Mouse (Mus musculus) midbrain, embryonic 11.5 days (tissue): ENCODE results near the gene Wnt3a. TPM values are rescaled to one million over a fixed set of nuclear protein-coding genes. Genes with fewer than 3 reads are reported as not detected.

ENCODE experiments used
- ATAC-seq: fragments of 200-750 bp; cut with Nextera tagmentation; 2 replicates; pipeline ENCODE4 v1.8.0; 2017; ENCODE audit warnings: moderate TSS enrichment, moderate library complexity; ENCODE audit not compliant: low FRiP score
- DNase-seq: peaks from one replicate; pipeline ENCODE4 v3.0.0; 2015; ENCODE audit warnings: low spot score; ENCODE audit errors: missing footprints
- H3K27ac ChIP-seq: fragments of 300-500 bp; sonication (generic); 2 replicates; pipeline ENCODE4 v1.5.1; 2014; ENCODE audit warnings: low read depth, low read length
- H3K27me3 ChIP-seq: fragments of 300-500 bp; sonication (generic); 2 replicates; pipeline ENCODE4 v1.6.1; 2014; ENCODE audit warnings: mild to moderate bottlenecking, low read length, moderate library complexity, mixed read lengths; ENCODE audit not compliant: control insufficient read depth, insufficient read depth
- H3K36me3 ChIP-seq: fragments of 300-500 bp; sonication (generic); 2 replicates; pipeline ENCODE4 v1.6.1; 2014; ENCODE audit warnings: mild to moderate bottlenecking, low read length, moderate library complexity, mixed read lengths; ENCODE audit not compliant: control insufficient read depth, insufficient read depth
- H3K4me1 ChIP-seq: fragments of 300-500 bp; sonication (generic); 2 replicates; pipeline ENCODE4 v1.6.1; 2014; ENCODE audit warnings: low read length; ENCODE audit not compliant: control insufficient read depth, insufficient read depth
- H3K4me2 ChIP-seq: fragments of 300-500 bp; sonication (generic); 2 replicates; pipeline ENCODE4 v1.6.1; 2014; ENCODE audit warnings: mild to moderate bottlenecking, moderate library complexity
- H3K4me3 ChIP-seq: fragments of 300-500 bp; sonication (generic); 2 replicates; pipeline ENCODE4 v1.5.1; 2014; ENCODE audit warnings: low read depth, low read length
- H3K9ac ChIP-seq: fragments of 300-500 bp; sonication (generic); 2 replicates; pipeline ENCODE4 v1.6.1; 2014; ENCODE audit warnings: low read length
- H3K9me3 ChIP-seq: fragments of 300-500 bp; sonication (generic); 2 replicates; pipeline ENCODE4 v1.6.1; 2016; ENCODE audit warnings: low read length; ENCODE audit not compliant: control insufficient read depth
- WGBS: fragments of 180-500 bp; shearing (Covaris S2); extraction: QIAGEN DNeasy Blood & Tissue Kit; methylation state at CpG from one replicate; pipeline ENCODE4 v1.1.7; 2014; 5-methylcytosine and 5-hydroxymethylcytosine counted together
- polyA plus RNA-seq: library from polyadenylated mRNA; unstranded; fragments of >200 nt; fragmentation: Nextera tagmentation; extraction: Ambion mirVana; gene quantifications from 2 replicates; pipeline ENCODE4 v1.2.1, GENCODE M21; 2014

Wnt3a gene
- polyA plus RNA-seq, 1 experiment from 2014 or later = 2.0 TPM

DNA sequence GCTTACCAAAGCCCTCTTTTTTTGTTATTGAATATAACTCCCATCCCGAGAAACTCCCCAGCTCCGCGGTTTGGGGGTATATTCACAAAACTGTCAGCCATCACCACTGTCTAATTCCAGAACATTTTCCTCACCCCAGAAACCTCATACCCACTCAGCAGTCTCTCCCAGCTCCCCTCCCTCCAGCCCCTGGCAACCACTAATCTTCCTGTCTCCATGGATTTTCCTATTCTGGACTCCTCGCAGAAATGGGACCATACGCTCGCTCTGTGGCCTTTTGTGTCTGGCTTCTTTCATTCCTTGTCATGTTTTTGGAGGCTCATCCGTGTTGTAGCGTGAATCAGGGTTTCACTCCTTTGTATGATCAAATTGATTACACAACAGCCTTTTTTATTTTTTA is 19.4 kb upstream of the Wnt3a start:
- Histone ChIP-seq H3K4me1 (peaks cover 42% of the 10 kb centered on the region), H3K36me3 (no peaks in the 10 kb centered on the region), H3K4me3 (no peak overlapping the region), H3K27ac (peak overlapping the region; percentile 45), H3K9ac (no peak overlapping the region), H3K27me3 (peaks cover 72% of the 10 kb centered on the region), H3K9me3 (no peaks in the 10 kb centered on the region), H3K4me2 (no peak overlapping the region)
- ATAC-seq = no peak
- 18% methylated on average over 8 of the region's 8 CpGs for WGBS
- DNase-seq = no peak

DNA sequence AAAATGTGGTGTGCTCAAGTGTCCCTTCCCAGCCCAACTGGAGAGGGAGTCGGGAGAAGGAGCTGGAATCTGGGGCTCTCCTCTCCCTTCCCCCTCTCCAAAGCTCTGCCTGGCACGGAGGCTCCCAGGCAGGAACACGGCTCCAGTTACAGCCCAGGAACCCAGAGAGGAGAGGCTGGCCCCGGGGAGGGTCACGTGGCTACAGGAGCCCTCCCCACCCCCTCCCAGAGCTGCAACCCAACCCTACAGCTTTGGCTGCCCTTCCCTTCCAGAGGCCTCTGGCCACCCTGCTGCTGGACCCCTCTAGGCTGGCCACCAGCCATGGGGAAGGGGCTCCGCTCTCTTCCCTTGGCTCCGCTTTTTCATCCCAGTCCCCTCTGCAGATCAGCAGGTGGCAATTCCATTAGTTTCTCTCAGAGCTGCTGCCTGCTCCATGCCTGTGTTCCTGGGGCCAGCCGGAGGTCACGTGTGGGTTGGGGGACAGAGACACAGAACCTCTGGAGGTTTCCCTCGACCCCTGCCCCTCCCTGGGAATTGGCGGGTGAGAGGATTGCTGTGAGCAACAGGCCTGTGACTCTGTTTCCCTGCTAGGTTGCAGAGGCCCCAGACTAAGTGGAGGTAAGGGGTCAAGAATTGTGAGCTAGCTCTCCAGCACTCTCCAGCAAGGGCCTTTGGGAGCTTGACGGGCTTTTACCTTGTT is 18.7 kb upstream of the Wnt3a start:
- peak overlapping the region; percentile 25 for H3K9ac ChIP-seq
- peak overlapping the region; percentile 59 for H3K27ac ChIP-seq
- ATAC-seq (peak; percentile 10), DNase-seq (peak; percentile 91)
- peak overlapping the region; percentile 6 for H3K4me2 ChIP-seq
- H3K36me3 ChIP-seq = no peaks in the 10 kb centered on the region
- 4% methylated on average over 12 of the region's 12 CpGs for WGBS
- no peaks in the 10 kb centered on the region for H3K9me3 ChIP-seq
- 0 out of 2 replicates have a peak overlapping the region, but pooled peaks have one; percentile 50 for H3K4me3 ChIP-seq
- H3K4me1 ChIP-seq = peaks cover 42% of the 10 kb centered on the region
- peaks cover 79% of the 10 kb centered on the region for H3K27me3 ChIP-seq

DNA sequence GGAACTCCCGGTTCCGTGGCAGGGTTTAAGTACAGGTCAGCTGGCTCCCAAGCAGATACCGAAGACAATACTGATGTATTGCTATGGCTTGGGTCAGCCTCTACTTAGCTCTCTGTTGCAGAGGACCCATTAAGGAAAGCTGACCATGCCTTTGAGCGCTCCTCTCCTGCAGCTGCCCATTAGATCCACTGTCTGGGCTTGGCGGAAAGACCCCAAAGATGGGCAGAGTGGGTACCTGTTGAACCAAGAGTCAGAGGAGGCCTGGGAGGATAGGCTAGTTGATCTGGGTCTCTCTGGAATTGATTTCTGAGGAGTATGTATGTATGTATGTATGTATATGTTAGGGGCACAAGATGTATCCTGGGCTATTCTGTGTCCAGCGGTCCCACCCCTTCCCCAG is 18.1 kb upstream of the Wnt3a start:
- Histone ChIP-seq H3K4me2 (peak overlapping the region; percentile 71), H3K9ac (peak overlapping the region; percentile 49), H3K36me3 (no peaks in the 10 kb centered on the region), H3K27me3 (peaks cover 83% of the 10 kb centered on the region), H3K4me1 (peaks cover 42% of the 10 kb centered on the region), H3K9me3 (no peaks in the 10 kb centered on the region), H3K27ac (peak overlapping the region; percentile 59), H3K4me3 (peak overlapping the region; percentile 50)
- WGBS = 30% methylated on average over 6 of the region's 6 CpGs
- DNase-seq = no peak
- no peak for ATAC-seq

DNA sequence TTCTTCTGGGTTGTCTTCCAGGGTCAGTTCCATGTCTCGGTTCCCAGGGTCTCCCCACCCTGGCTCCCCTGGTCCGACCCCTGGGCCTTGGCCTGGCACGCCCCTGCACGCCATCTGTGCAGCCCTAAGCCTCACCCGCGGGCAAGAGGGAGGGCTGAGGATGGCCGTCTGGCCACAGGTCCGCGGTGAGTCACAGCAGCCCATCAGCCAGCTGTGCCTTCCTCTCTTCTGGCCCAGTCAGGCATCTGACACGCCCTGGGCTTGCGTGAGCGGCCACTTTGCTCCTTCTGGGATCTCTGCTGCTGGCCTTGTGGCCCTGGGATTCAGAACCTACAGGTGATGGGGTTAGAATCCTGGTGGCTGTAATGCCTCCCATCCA is 17.6 kb upstream of the Wnt3a start:
- Histone ChIP-seq H3K27me3 (peaks cover 80% of the 10 kb centered on the region), H3K4me2 (peak overlapping the region; percentile 71), H3K4me1 (peaks cover 42% of the 10 kb centered on the region), H3K27ac (no peak overlapping the region; the same call in 1 of the 2 replicates), H3K9me3 (no peaks in the 10 kb centered on the region), H3K4me3 (peak overlapping the region; percentile 50), H3K9ac (peak overlapping the region; percentile 49), H3K36me3 (no peaks in the 10 kb centered on the region)
- ATAC-seq (0 out of 2 replicates have a peak, but pooled peaks have one; percentile 28), DNase-seq (no peak)
- WGBS = 17% methylated on average over 12 of the region's 12 CpGs

DNA sequence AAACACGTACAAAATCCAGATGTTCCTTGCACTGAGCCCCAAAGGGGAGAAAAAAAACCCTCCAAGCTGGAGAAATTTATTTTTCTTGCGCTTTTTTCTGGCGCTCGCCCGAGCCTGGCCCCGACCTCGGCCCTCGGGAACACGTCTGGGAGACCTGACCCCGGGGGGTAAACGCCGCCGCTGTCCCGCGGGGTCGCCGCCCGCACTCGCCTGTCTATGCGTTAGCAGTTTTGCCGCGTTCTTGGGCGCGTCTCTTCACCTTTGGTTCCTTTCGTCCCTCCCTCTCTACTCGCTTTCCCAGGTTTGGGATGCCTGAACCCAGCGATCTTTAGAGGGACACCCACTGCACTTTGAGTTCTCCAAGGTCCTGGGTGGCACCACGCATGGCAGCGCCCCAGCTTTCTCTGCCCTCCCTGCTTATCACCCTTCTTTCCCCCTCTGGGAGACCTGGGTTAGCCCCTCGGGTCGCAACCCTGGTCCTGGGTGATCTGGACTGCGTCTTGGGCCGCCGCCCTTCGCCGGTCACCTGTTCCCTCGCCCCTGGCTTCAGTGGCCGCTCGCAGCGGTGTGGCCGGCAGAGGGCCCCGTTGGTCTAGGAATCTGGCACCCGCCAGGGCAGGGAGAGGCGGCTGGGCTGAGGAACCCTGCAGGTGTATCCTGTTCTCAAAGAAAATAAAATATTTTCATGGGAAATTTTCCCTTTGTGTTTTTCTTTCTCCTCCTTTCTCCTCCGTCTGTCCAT is 17.0 kb upstream of the Wnt3a start:
- Histone ChIP-seq H3K4me3 (peak overlapping the region; percentile 50), H3K36me3 (no peaks in the 10 kb centered on the region), H3K27ac (no peak overlapping the region; the same call in 1 of the 2 replicates), H3K27me3 (peaks cover 79% of the 10 kb centered on the region), H3K4me2 (peak overlapping the region; percentile 71), H3K9me3 (no peaks in the 10 kb centered on the region), H3K4me1 (peaks cover 38% of the 10 kb centered on the region), H3K9ac (peak overlapping the region; percentile 54)
- DNase-seq = peak; percentile 97
- peak; percentile 60 for ATAC-seq
- whole genome bisulfite sequencing = 2% methylated on average over 45 of the region's 45 CpGs

DNA sequence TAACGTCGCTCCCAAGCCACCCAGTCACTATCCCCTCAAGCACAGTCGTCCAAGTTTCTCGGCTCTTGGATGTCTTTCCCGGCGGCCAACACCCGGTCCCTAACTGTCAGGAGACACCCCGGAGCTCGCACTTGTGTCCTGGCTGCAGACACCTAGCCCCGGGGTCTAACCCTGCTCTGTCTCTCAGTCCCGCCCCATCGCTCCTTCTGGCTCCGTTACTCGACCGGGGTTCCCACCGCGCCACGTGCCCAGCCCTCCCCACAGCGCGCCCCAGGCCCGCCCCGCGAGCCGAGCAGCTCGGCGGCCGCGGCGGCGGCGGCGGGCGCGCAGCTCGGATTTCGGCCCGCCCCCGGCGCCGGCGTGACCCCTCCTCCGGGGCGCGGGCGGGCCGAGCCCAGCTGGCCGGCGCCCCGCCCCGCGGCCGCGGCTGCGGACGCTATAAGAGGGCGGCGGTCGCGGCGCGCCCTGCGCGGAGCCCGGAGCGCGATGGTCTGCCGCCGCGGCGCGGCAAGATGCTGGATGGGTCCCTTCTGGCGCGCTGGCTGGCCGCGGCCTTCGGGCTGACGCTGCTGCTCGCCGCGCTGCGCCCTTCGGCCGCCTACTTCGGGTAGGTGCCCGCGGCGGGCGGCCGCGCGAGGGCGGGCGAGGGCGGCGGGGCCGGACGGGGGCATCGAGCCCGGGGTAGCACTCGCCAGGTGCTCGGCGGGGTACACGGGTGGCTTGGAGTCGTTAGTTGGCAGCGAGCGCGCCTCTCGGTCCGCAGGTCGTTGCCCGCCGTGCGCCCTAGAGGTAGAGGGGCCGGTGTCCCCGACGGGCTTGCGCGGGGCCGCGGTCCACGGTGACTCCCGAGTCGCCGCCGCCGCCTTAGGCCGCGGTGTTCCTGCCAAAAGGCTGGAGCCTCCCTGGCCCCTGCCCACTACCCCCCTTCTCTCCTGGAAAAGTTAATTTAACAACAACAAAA is 16.2 kb upstream of the Wnt3a start, which contains the start of gene Wnt9a:
Wnt9a (plus strand) TSS at position 468 of the 961 bp plus-strand sequence.
- DNase-seq (peak; percentile 93), ATAC-seq (peak; percentile 56)
- no peaks in the 10 kb centered on the region for H3K9me3 ChIP-seq
- no peak within 1 kb of the TSS for H3K27ac ChIP-seq
- H3K4me1 ChIP-seq = peaks cover 34% of the 10 kb centered on the region
- H3K4me2 ChIP-seq = peak within 1 kb of the TSS; percentile 71
- H3K9ac ChIP-seq = peak within 1 kb of the TSS; percentile 54
- H3K36me3 ChIP-seq = no peaks in the 10 kb centered on the region
- H3K27me3 ChIP-seq = peaks cover 71% of the 10 kb centered on the region
- H3K4me3 ChIP-seq = peak within 1 kb of the TSS; percentile 50
- WGBS = under 1% methylated on average over 122 of the region's 128 CpGs

DNA sequence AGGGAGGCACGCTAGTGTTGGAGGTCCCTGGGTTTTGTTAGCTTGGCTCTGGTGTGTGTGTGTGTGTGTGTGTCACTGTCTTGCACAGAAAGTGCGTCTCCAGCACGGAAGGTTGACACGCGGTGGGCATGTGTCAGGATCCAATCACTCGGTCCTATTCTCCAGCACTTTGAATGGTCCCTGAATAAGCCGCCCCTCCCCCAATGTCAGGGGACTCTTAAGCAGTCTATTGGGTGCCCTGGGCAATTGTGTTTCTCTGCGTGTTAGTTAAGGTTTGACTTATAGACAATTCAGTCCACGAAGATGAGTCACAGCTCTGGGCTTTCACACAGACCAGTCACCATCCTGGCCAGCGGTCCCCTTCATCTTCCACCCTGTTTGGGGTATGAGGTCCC is 15.3 kb upstream of the Wnt3a start:
- peak overlapping the region; percentile 71 for H3K4me2 ChIP-seq
- no peaks in the 10 kb centered on the region for H3K36me3 ChIP-seq
- ATAC-seq = no peak
- H3K9me3 ChIP-seq = no peaks in the 10 kb centered on the region
- peak overlapping the region; percentile 50; the same call in 1 of the 2 replicates for H3K4me3 ChIP-seq
- WGBS = 3% methylated on average over 10 of the region's 10 CpGs
- H3K27me3 ChIP-seq = peaks cover 62% of the 10 kb centered on the region
- H3K27ac ChIP-seq = no peak overlapping the region
- H3K9ac ChIP-seq = no peak overlapping the region
- peaks cover 34% of the 10 kb centered on the region for H3K4me1 ChIP-seq
- peak; percentile 92 for DNase-seq

DNA sequence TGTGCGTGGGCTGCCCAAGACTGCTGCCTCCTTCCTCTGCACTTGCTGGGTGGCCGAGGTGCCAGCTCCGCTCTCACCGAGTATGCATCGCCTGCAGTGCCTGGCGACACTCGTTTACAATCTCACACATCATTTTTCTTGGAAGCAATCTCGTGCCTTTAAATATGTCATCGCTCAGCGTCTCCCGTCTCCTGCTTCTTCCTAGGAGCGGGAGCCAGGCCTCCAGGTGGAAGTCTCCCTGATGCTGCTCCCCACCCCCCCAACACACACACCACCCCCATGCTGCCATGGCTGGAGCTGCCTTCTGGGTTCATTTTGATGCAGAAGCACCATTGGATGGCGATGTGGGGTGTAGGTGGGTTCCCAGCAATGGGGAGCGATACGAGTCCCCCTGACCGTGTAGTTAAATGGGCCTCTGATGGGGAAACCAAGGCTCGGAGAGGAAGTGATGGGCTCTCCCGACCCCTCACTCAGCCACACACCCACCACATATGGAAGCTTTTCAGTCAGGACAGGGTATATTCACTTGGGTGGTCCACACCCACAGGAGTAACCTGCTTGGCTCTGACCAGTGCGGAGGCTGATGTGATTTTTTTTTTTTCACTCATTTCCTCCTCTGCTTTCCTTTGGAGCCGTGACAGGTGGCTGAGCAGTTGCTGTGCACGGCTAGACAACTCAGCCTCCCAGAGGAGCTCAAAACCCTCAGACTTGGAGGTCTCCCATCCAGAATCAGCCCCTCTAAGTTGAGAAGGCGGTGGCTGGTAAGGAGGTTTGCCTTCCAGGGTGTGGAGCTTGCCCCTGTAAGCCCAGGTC is 14.7 kb upstream of the Wnt3a start:
- no peak for ATAC-seq
- H3K4me2 ChIP-seq = no peak overlapping the region
- no peaks in the 10 kb centered on the region for H3K9me3 ChIP-seq
- WGBS = 55% methylated on average over 22 of the region's 22 CpGs
- peak; percentile 68 for DNase-seq
- H3K9ac ChIP-seq = no peak overlapping the region
- H3K4me1 ChIP-seq = peaks cover 32% of the 10 kb centered on the region
- no peaks in the 10 kb centered on the region for H3K36me3 ChIP-seq
- H3K27ac ChIP-seq = no peak overlapping the region
- H3K27me3 ChIP-seq = peaks cover 60% of the 10 kb centered on the region
- H3K4me3 ChIP-seq = no peak overlapping the region
